Mouse (Mus musculus) stomach, embryonic 16.5 days (tissue): ENCODE data around the gene Hist1h3i. TPM values are rescaled to one million over a fixed set of nuclear protein-coding genes. Genes with fewer than 3 reads are reported as not detected.
"Not testable (repeated sequence)": the region's sequence is repeated elsewhere in the genome, so short reads cannot be mapped to it uniquely, and the experiment has no call there.

Experiments
- ATAC-seq: fragments of 200-750 bp; cut with Nextera tagmentation; 2 replicates; pipeline ENCODE4 v1.8.0; 2017; ENCODE audit warnings: moderate number of reproducible peaks, moderate TSS enrichment; ENCODE audit not compliant: insufficient read depth, low FRiP score
- H3K27ac ChIP-seq: fragments of 300-500 bp; sonication (generic); 2 replicates; pipeline ENCODE4 v1.5.1; 2014; ENCODE audit warnings: low read length
- H3K27me3 ChIP-seq: fragments of 300-500 bp; sonication (generic); 2 replicates; pipeline ENCODE4 v1.6.1; 2014; ENCODE audit warnings: low read length, control low read depth, mixed read lengths; ENCODE audit not compliant: control insufficient read depth, insufficient read depth
- H3K36me3 ChIP-seq: fragments of 300-500 bp; sonication (generic); 2 replicates; pipeline ENCODE4 v1.6.1; 2014; ENCODE audit warnings: low read length; ENCODE audit not compliant: control insufficient read depth, insufficient read depth
- H3K4me1 ChIP-seq: fragments of 300-500 bp; sonication (generic); 2 replicates; pipeline ENCODE4 v1.6.1; 2014; ENCODE audit warnings: low read length, control low read depth, mixed read lengths; ENCODE audit not compliant: control insufficient read depth, insufficient read depth
- H3K4me2 ChIP-seq: fragments of 300-500 bp; sonication (generic); 2 replicates; pipeline ENCODE4 v1.6.1; 2014; ENCODE audit warnings: low read depth, low read length, mixed read lengths
- H3K4me3 ChIP-seq: fragments of 300-500 bp; sonication (generic); replicated peaks from 2 replicates; pipeline ENCODE4 v1.5.1; 2014; ENCODE audit warnings: mild to moderate bottlenecking, low read length
- H3K9ac ChIP-seq: fragments of 300-500 bp; sonication (generic); 2 replicates; pipeline ENCODE4 v1.6.1; 2014; ENCODE audit warnings: low read length
- H3K9me3 ChIP-seq: fragments of 300-500 bp; sonication (generic); replicated peaks from 2 replicates; pipeline ENCODE4 v1.6.1; 2016; ENCODE audit warnings: low read length, control low read depth; ENCODE audit not compliant: control insufficient read depth
- WGBS: fragments of 180-500 bp; shearing (Covaris S2); extraction: QIAGEN DNeasy Blood & Tissue Kit; methylation state at CpG from one replicate; pipeline ENCODE4 v1.1.7; 2014; 5-methylcytosine and 5-hydroxymethylcytosine counted together
- microRNA-seq: library from miRNA; unstranded; fragments of <30 nt; microRNA quantifications from one replicate; pipeline ENCODE4, GENCODE M21; 2016
- polyA plus RNA-seq: library from polyadenylated mRNA; unstranded; fragments of >200 nt; fragmentation: Nextera tagmentation; extraction: Ambion mirVana; gene quantifications from 2 replicates; pipeline ENCODE4 v1.2.1, GENCODE M21; 2015

Hist1h3i gene
- polyA plus RNA-seq, 1 experiment from 2014 or later: 94.5 TPM

- Histone ChIP-seq H3K4me3 (no peak overlapping the region), H3K27me3 (no peaks in the 10 kb centered on the region), H3K4me2 (no peak overlapping the region), H3K4me1 (peaks cover 7% of the 10 kb centered on the region), H3K36me3 (no peaks in the 10 kb centered on the region; the same call in 1 of the 2 replicates), H3K27ac (no peak overlapping the region), H3K9ac (no peak overlapping the region), H3K9me3 (no peaks in the 10 kb centered on the region)
- no peak for ATAC-seq
- WGBS: 34% methylated on average over 1 of the region's 1 CpGs
Observed at GRCm38 (mm10) chr13:21745006-21745405, 38.2 kb downstream of the Hist1h3i start.

- not testable (repeated sequence) for H3K9me3 ChIP-seq, H3K27me3 ChIP-seq, H3K36me3 ChIP-seq, H3K4me1 ChIP-seq
- Histone ChIP-seq H3K4me2 (peak within 1 kb of the TSS; percentile 75), H3K4me3 (peak within 1 kb of the TSS; percentile 51), H3K27ac (peak within 1 kb of the TSS; percentile 93), H3K9ac (peak within 1 kb of the TSS; percentile 72)
- under 1% methylated on average over 47 of the region's 56 CpGs for WGBS
- peak; percentile 93 for ATAC-seq
Observed at GRCm38 (mm10) chr13:21734906-21735767, 48.0 kb downstream of the Hist1h3i start, which contains the start of gene Hist1h4j. Gene Hist1h4j, plus strand, starts transcription at chr13:21735064.

- Histone ChIP-seq H3K36me3 (no peaks in the 10 kb centered on the region), H3K4me3 (peak overlapping the region; percentile 51), H3K27me3 (no peaks in the 10 kb centered on the region), H3K27ac (peak overlapping the region; percentile 93), H3K4me1 (0 out of 2 replicates have a peak, but pooled peaks cover 2% of the 10 kb centered on the region), H3K9ac (peak overlapping the region; percentile 72), H3K4me2 (peak overlapping the region; percentile 75), H3K9me3 (no peaks in the 10 kb centered on the region)
- WGBS: under 1% methylated on average over 21 of the region's 21 CpGs
- peak; percentile 75 for ATAC-seq
Observed at GRCm38 (mm10) chr13:21734010-21734905, 48.9 kb downstream of the Hist1h3i start.

GRCm38 (mm10) chr13:21733466-21733865, 49.7 kb downstream of the Hist1h3i start:
- Histone ChIP-seq H3K9me3 (no peaks in the 10 kb centered on the region), H3K4me3 (no peak overlapping the region), H3K9ac (no peak overlapping the region), H3K4me1 (0 out of 2 replicates have a peak, but pooled peaks cover 2% of the 10 kb centered on the region), H3K27ac (no peak overlapping the region), H3K36me3 (no peaks in the 10 kb centered on the region), H3K4me2 (no peak overlapping the region), H3K27me3 (no peaks in the 10 kb centered on the region)
- 79% methylated on average over 5 of the region's 5 CpGs for WGBS
- ATAC-seq: no peak

Small RNA genes lying within 50 kb of the gene (microRNA-seq; reads per million reads assigned to microRNA genes)
- gene Gm19658 (not detected), gene Gm44346 (not detected), gene Gm44454 (not detected), gene Gm44466 (not detected)

Other genes with a start within 250 kb of the Hist1h3i start
- gene Olfr1366, start 240.6 kb downstream of the Hist1h3i start, polyA plus RNA-seq: 0.14 and 0.18 TPM in 2 replicates
- gene Olfr1535, start 223.5 kb downstream of the Hist1h3i start, polyA plus RNA-seq: 0.13 TPM in 1 of 2 replicates, not detected in the other
- gene Olfr1364, start 201.6 kb downstream of the Hist1h3i start, polyA plus RNA-seq: not detected in 2 replicates
- not detected in 2 replicates for gene Olfr1362, start 169.3 kb downstream of the Hist1h3i start, polyA plus RNA-seq
- not detected in 2 replicates for gene Olfr11, start 140.9 kb downstream of the Hist1h3i start, polyA plus RNA-seq
- gene Olfr1361, start 120.0 kb downstream of the Hist1h3i start, polyA plus RNA-seq: not detected in 2 replicates
- not detected in 2 replicates for gene Olfr1360, start 106.0 kb downstream of the Hist1h3i start, polyA plus RNA-seq
- not detected in 2 replicates for gene Olfr1359, start 85.3 kb downstream of the Hist1h3i start, polyA plus RNA-seq
- gene Hist1h2bl, start 67.2 kb downstream of the Hist1h3i start, polyA plus RNA-seq: 1.5 and 3.8 TPM in 2 replicates
- gene Hist1h2ai, start 66.9 kb downstream of the Hist1h3i start, polyA plus RNA-seq: 7.3 and 11.8 TPM in 2 replicates
- gene Hist1h3h, start 65.7 kb downstream of the Hist1h3i start, polyA plus RNA-seq: 4.6 and 5.6 TPM in 2 replicates
- 1.9 and 2.5 TPM in 2 replicates for gene Hist1h2bm, start 61.3 kb downstream of the Hist1h3i start, polyA plus RNA-seq
- gene Hist1h4j, start 48.3 kb downstream of the Hist1h3i start, polyA plus RNA-seq: 1.7 and 2.3 TPM in 2 replicates
- gene Hist1h4k, start 32.9 kb downstream of the Hist1h3i start, polyA plus RNA-seq: 3.9 and 8.4 TPM in 2 replicates
- gene Hist1h2ak, start 29.5 kb downstream of the Hist1h3i start, polyA plus RNA-seq: 18.1 and 21.5 TPM in 2 replicates
- 1.3 and 2.9 TPM in 2 replicates for gene Hist1h2bn, start 29.2 kb downstream of the Hist1h3i start, polyA plus RNA-seq
- gene Hist1h1b, start 2.7 kb downstream of the Hist1h3i start, polyA plus RNA-seq: 9.6 and 10.6 TPM in 2 replicates
- 1.9 and 2.6 TPM in 2 replicates for gene Hist1h2an, start 3.8 kb upstream of the Hist1h3i start, polyA plus RNA-seq
- 0.77 and 1.4 TPM in 2 replicates for gene Hist1h2bp, start 4.1 kb upstream of the Hist1h3i start, polyA plus RNA-seq
- gene Hist1h2bq, start 26.8 kb upstream of the Hist1h3i start, polyA plus RNA-seq: 9.1 and 14.2 TPM in 2 replicates
- gene Hist1h2ao, start 27.1 kb upstream of the Hist1h3i start, polyA plus RNA-seq: 1.5 TPM in 1 of 2 replicates, not detected in the other
- gene Hist1h4m, start 28.4 kb upstream of the Hist1h3i start, polyA plus RNA-seq: not detected in 2 replicates
- 13.0 and 15.5 TPM in 2 replicates for gene Hist1h4n, start 48.8 kb upstream of the Hist1h3i start, polyA plus RNA-seq
- gene Hist1h2ap, start 50.1 kb upstream of the Hist1h3i start, polyA plus RNA-seq: 1,905 and 2,657 TPM in 2 replicates
- 11.8 and 18.5 TPM in 2 replicates for gene Hist1h2br, start 50.4 kb upstream of the Hist1h3i start, polyA plus RNA-seq
- 5.3 and 6.2 TPM in 2 replicates for gene Zfp184, start 161.7 kb upstream of the Hist1h3i start, polyA plus RNA-seq
- 0.09 TPM in 1 of 2 replicates, not detected in the other for gene Pom121l2, start 197.8 kb upstream of the Hist1h3i start, polyA plus RNA-seq
- 0.92 and 1.1 TPM in 2 replicates for gene Prss16, start 226.4 kb upstream of the Hist1h3i start, polyA plus RNA-seq